Mouse (Mus musculus): ENCODE measurements around the gene Fpr2.
"Not testable (repeated sequence)": the region's sequence is repeated elsewhere in the genome, so short reads cannot be mapped to it uniquely, and the experiment has no call there.

Fpr2 gene

GRCm38 (mm10) chr17:17883840-17884239, 3.8 kb upstream of the Fpr2 start, which contains the start of gene Fpr1:
TSS of gene Fpr1 (minus strand) at chr17:17883940.
- no peak for DNase-seq (ENCODE audit: low read depth)

- DNase-seq (ENCODE audit: low read depth): no peak
Observed at GRCm38 (mm10) chr17:17889732-17890425, 2.3 kb downstream of the Fpr2 start.

DNA sequence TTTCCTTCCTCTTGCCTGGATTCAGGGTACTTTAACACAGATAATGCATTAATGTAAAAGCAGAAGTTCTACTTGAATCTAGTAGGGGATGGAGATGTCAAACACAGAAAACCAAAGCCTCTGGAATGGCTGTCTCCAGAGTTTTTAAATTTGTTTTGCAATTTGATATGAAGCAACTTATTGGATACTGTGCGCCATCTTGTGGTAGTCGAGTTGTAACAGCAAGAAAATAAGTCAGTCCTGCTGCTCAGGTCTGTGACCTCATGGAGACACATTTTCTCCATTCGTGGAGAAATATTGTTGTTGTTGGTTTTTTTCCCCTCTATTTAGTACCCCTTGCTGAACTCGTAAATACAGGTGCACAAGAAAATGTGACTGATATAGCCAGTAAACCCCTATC, 8.4 kb downstream of the Fpr2 start:
- DNase-seq (ENCODE audit: low read depth): peak; percentile 46

- no peak for DNase-seq (ENCODE audit: low read depth)
Observed at GRCm38 (mm10) chr17:17899268-17899667, 11.6 kb downstream of the Fpr2 start.

DNA sequence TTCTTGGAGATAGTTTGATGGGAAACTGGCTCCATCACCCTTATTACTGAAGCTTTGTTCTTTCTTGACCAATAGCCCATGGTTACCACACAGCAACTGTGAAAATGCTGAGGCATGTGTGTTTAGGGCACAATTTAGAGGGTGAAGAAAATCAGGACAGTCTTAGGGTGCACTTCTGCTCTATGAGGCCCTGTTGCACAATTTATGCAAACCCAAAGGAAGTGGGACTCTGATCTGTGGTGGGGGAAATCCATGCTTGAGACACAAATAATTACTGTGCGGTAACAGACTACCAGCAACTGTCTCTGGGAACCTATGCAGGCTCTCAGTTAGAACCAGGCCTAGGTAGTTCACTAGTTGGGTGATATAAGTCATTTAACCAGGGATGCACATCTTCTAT, 13.1 kb downstream of the Fpr2 start:
- DNase-seq (ENCODE audit: low read depth): no peak

DNA sequence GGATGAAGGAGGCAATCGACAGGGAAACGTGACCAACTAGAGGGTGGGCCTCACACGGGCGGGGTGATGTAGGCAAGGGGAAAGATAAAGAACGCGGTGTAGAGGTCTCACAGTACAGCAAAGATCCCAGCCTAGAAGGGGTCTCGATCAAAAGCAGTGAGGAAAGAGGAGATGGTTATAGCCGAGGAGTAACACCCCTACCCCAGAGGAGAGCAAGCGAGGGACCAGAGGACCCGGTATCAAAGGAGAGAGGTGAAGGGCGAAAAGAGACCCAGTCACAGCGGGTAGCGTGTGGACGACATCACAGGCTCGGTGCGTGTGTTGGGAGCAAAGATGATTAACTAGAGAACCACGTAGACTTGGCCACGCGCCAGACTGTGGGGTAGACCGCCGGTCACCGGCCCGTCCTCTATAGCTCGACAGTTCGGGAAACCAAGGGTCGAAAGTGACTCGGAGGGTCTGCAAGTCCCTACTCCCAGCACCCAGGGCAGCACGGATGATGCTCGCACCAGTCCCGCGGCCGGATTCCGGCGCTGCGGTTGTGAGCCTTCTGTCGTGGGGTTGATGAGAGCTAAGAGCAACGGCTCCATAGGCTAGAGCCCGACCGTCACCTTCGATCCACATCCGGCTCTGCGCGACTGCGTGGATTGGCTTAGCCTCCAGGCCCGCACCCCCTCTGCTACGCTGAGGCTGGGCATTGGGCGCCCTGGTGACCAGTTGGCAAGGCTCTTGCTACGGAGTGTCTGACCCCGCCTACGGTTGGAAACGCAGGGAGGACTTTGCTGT, 22.2 kb downstream of the Fpr2 start:
- no peak for DNase-seq (ENCODE audit: low read depth)

DNA sequence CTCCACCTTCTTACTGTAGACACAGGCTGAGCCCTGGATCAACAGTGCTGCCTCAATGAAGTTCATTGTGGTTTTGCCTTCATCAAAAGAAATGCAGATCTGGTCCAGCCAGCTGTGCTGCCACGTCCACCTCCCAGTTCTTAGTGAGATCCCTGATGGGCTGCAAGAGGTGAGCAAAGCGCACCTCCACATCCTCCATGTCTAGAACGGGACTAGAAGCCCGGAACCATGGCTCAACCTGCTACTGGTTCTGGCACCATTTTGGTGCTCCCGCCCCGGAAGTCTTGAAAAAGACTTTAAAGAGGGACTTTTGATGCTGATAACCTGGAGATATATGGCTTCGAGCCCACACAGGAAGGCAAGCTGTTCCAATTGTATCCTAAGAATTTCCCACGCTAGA, 25.0 kb downstream of the Fpr2 start:
- DNase-seq (ENCODE audit: low read depth): not testable (repeated sequence)

DNA sequence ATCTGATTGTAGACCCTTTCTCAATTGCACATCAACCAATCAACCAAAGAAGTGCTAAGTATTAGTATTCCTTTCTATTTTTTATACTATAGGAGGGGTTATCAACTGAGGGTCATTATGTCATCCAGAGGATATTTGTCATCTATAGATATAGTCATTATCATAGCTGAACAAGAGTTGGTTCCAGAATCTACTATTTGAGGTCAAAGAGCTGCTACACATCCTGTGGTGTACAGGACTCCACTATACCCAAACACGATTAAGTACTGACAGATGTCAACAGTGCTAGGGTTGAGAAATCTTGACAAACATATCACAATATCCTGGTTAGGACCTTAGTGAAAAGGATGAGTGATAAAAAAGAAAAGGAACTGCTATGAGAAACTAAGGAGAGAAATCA, 29.8 kb downstream of the Fpr2 start:
- no peak for DNase-seq (ENCODE audit: low read depth)

DNA sequence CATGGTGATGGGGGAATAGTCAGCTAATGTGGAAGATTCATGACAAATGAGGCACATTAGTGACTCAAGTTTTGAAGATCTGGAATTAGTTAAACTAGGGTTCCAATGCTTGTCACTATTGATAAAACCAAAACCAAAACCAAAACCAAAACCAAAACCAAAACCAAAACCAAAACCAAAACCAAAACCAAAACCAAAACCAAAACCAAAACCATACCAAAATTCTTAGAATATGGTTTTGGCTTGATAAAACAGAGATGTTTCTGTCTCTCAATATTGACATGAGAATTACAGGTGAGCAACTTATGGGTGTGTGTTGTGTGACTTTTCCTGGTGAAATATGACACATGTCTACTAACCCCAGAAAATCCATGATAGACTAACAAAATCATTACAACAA, 30.2 kb downstream of the Fpr2 start:
- no peak for DNase-seq (ENCODE audit: low read depth)
